Comparison of ENCODE assay signal across 7 mouse cellular contexts in the genomic region with DNA sequence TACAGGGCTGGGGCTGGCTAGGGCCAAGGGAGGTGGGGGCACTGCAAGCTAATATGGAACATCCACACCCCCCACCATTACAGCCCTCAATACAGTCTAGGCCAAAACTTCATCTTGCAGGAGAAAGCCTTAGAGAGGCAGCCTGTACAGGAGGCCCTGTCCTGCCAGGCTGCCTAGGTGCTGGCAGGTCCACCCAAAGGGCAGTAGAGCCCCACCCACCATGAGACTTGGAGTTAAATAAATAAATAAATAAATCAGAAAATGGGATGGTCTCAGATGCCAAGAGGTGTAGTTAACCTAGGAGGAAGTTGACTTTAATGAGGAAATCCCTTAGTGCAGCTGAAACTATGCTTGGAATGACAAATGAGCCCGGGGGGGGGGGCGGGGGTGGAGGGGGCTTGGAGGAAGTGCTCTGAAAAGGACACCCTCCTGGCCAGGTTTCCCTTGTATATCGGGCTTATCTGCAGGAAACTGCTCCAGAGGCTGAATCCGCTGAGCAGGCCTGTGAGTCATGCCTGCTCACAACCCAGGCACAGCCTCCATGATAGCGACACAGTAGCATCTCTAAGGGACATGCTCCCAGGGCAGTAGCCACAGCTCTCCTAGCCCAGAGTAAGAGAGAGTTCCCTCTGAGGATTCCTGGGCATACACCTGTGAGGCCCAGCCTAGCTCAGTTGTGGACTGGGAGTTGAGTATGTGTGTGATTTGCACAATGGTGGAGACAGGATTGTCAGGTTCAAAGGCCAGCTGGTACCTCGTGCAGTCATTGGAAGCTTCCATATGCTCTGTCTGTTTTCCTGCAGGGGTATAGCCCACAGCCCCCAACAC.
DNase-seq lines count a peak whose midpoint lies in the region; ATAC-seq and TF ChIP-seq lines count a peak whose summit lies in the region.

No protein-coding gene starts in this region.

- TF ChIP-seq CTCF in lung, postnatal 0 days (IDR thresholded peaks at IDR 0.05) = no peak

- no peak overlapping the region for H3K9ac ChIP-seq in kidney, embryonic 15.5 days
- H3K9ac ChIP-seq in lung, postnatal 0 days (replicated peaks; ENCODE audit: low read depth) = no peak overlapping the region

- no peaks in the 10 kb centered on the region for H3K27me3 ChIP-seq in kidney, embryonic 15.5 days
- no peaks in the 10 kb centered on the region for H3K27me3 ChIP-seq in lung, postnatal 0 days (replicated peaks; ENCODE audit: insufficient read depth, low read length)

- H3K36me3 ChIP-seq in kidney, embryonic 15.5 days = no peaks in the 10 kb centered on the region
- H3K36me3 ChIP-seq in lung, postnatal 0 days (ENCODE audit: insufficient read depth, low read length) = no peaks in the 10 kb centered on the region

- peaks cover 25% of the 10 kb centered on the region for H3K4me1 ChIP-seq in kidney, embryonic 15.5 days
- peaks cover 12% of the 10 kb centered on the region for H3K4me1 ChIP-seq in lung, postnatal 0 days (ENCODE audit: insufficient read depth, low read depth, low read length)

- DNase-seq in adrenal gland, postnatal 14 days = peak; percentile 49
- peak; percentile 65 for DNase-seq in heart, adult 8-10 months (ENCODE audit: low spot score)
- peak; percentile 85 for DNase-seq in lung, postnatal 0 days (ENCODE audit: low spot score)
- DNase-seq in cerebellum, adult 8-10 months = no peak
- DNase-seq in gastrocnemius, postnatal 14 days = no peak

- peak; percentile 47 for ATAC-seq in kidney, embryonic 15.5 days (replicated peaks; ENCODE audit: low FRiP score)
- ATAC-seq in lung, postnatal 0 days = peak; percentile 87
- no peak for ATAC-seq in inflammation-experienced regulatory T-cells, adult 6 months

- peak overlapping the region; percentile 71 for H3K27ac ChIP-seq in kidney, embryonic 15.5 days
- H3K27ac ChIP-seq in lung, postnatal 0 days (ENCODE audit: low read length) = peak overlapping the region; percentile 82

- 39% methylated on average over 6 of the region's 6 CpGs for WGBS in kidney, embryonic 15.5 days
- 25% methylated on average over 6 of the region's 6 CpGs for WGBS in lung, postnatal 0 days

- H3K4me2 ChIP-seq in kidney, embryonic 15.5 days = no peak overlapping the region
- no peak overlapping the region for H3K4me2 ChIP-seq in lung, postnatal 0 days (replicated peaks; ENCODE audit: low read depth, low read length)

- TF ChIP-seq EP300 in lung, postnatal 0 days (IDR thresholded peaks at IDR 0.05) = peak; percentile 69

- intact Hi-C loops in gastrocnemius, postnatal 14 days (cut with DNase I; ENCODE audit: low total_unique reads) = no loop called here

- no peaks in the 10 kb centered on the region for H3K9me3 ChIP-seq in kidney, embryonic 15.5 days (replicated peaks)
- no peaks in the 10 kb centered on the region for H3K9me3 ChIP-seq in lung, postnatal 0 days (ENCODE audit: low read length)

- no peak overlapping the region for H3K4me3 ChIP-seq in kidney, embryonic 15.5 days (replicated peaks)
- H3K4me3 ChIP-seq in lung, postnatal 0 days (ENCODE audit: low read depth, low read length) = no peak overlapping the region

Comparison
In these comparisons a context has a peak if more than half of its experiments do, and no peak if none do; other contexts are left out.
1. DNase-seq: peak in adrenal gland, postnatal 14 days (single experiment), heart, adult 8-10 months (single experiment) and lung, postnatal 0 days (single experiment); none in cerebellum, adult 8-10 months (single experiment) and gastrocnemius, postnatal 14 days (single experiment).